Mouse (Mus musculus) MEL-GATA-1-ER (cell line): ENCODE data around the gene Adgrg6.

Source experiments
- DNase-seq: peaks from one replicate; pipeline ENCODE4 v3.0.0-alpha.2; 2012; ENCODE audit warnings: low read depth; ENCODE audit errors: extremely low read depth

The Adgrg6 gene

GRCm38 (mm10) chr10:14491838-14492237, 53.6 kb downstream of the Adgrg6 start:
- DNase-seq: no peak

DNA sequence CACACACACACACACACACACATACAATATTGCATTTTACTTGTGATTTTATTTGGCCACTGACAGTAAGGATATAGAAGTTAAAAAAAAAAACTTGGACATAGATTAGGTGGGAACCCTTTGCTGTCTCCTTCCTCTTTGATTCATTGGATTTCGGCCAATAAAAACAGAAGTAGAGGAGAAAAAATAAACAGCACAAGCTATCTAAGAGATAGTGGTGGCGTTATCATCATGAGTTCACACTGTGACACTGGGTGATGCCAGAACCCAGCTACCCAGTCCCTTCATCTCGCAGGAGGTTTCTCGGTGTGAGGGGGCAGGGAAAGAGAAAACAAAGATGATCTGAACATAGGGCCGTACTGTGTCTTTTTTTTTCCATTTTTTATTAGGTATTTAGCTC, 62.2 kb downstream of the Adgrg6 start:
- peak; percentile 10 for DNase-seq

DNA sequence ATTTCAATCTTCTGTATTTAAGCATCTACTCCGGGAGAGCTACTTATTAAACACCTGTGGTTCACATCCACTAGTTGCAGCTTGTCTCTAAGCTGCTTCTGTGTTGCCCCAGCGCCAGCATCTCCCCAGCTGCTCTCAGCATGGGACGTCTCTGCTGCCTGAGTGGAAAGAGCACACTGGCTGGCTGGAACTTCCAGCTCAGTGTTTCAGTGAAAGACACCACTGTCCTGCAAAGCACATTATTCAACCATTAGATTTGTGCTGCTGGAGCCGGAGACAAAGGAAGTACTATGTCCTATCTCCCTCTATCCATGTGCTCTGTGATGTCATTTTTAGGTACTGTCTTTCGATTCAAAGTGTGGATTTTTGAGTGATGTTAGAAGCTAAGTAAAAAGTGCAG, 63.0 kb downstream of the Adgrg6 start:
- no peak for DNase-seq

- DNase-seq: no peak
Measured at GRCm38 (mm10) chr10:14480928-14481327, 64.5 kb downstream of the Adgrg6 start.

DNA sequence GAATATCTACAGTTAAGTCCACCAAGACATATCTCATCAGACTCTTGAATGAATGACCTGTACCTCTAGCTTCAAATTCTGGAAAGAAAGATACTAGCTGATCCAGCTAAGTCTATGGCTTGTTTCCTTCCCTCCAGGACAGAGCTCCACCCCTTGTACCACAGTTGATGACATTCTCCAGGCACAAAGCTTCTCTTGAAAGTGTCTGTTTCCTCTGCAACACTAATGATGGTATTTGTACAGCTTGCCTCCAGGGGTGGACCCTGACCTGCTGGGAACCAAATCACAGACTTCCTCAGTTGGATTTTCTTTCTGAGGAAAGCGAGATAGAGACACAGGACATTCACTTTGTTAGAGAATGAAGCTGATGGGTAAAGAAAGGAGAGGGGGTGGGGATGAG, 69.1 kb downstream of the Adgrg6 start:
- no peak for DNase-seq

DNA sequence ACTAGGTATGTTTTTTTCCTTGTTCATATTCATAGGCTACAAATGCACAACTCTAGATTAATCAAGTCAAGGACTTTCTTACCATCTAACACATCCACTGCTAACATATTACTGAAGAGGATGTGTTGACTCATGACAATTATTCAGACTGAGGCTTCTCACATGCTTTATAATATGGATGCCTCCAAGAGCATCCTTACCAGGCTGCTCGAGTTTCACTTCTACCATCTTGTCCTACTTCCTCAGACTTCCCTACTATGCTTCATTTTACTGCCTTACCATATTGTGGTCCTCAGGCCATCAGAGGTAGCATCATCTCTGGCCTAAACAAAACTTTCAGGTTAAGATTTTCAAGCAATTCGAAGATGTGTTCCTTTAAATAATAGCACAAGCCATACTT, 69.8 kb downstream of the Adgrg6 start:
- DNase-seq: no peak

GRCm38 (mm10) chr10:14474541-14475305, 70.7 kb downstream of the Adgrg6 start:
- DNase-seq: no peak

DNA sequence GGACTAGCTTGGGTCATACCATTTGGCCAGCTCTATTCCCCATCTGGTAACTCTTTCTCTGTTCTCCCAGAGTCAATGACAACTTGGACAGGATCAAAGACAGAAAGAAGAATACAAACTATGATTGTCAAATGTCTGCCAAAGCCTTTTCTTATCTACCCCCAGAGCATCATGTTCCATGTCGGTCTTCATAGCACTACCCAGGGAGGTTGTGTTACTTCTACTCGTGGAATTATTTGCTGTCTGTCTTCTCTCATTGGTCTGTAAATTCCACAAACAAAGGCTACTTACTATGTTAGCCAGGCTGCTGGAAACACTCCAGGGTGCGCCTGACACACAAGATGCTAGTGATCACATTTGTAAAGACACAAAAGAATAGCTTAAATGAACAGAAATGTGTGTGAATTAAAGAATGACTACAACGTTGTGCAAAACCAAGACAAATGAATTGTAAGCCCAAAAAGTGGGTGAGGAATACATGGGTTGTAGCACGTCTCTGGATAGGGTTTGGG, 74.4 kb downstream of the Adgrg6 start:
- no peak for DNase-seq

DNA sequence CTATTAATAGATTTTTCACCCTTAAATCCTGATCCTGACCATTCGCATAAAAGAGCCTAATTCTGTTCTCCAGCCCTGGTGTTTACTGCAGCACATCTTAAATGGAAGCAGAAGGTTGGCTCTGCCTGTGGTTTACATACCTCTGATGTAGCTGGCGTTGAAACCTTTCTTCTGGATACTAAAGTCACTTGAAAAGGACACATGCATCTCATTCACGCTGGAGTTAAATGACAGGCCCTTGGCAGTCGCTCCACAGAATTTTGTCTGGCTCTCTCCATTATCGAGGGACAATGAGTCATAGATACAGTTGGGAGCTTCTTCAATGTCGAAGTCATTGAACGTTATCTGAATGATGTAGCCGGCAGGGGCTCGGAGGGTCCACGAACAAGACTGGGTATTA, 76.8 kb downstream of the Adgrg6 start:
- DNase-seq: no peak

DNA sequence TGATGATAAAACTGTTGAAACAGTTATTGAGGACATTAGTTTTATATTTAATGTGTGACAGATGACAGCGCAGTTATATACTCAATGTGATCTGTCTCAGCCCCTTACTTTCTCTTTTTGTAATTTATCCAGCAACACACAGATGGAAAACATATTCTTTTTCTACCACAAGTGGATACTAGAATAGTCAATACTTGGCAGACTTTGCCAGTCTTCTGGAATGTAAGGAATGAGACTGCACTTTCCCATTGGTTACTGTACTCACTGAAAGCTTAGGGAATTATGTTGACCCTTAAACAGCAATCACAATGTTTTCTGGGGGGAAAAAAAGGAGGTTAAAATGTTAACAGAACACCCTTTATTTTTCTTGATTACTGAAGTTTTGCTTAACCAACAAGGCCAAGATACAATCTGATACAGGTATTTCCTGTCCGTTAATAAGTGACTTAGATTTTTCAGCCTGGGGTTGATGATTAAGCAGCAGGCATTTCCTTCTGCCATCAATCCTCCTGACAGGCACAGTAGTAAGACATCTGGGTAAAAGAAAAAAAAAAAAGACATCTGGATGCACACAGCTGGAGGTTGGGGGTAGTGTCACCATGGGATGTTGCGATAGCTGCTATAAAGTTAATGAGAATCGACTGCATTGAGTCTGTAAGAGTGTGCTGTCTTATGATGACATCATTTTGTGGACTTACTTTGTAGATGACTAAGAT, 81.5 kb downstream of the Adgrg6 start:
- DNase-seq: no peak

GRCm38 (mm10) chr10:14460933-14461514, 84.4 kb downstream of the Adgrg6 start:
- DNase-seq: no peak

DNA sequence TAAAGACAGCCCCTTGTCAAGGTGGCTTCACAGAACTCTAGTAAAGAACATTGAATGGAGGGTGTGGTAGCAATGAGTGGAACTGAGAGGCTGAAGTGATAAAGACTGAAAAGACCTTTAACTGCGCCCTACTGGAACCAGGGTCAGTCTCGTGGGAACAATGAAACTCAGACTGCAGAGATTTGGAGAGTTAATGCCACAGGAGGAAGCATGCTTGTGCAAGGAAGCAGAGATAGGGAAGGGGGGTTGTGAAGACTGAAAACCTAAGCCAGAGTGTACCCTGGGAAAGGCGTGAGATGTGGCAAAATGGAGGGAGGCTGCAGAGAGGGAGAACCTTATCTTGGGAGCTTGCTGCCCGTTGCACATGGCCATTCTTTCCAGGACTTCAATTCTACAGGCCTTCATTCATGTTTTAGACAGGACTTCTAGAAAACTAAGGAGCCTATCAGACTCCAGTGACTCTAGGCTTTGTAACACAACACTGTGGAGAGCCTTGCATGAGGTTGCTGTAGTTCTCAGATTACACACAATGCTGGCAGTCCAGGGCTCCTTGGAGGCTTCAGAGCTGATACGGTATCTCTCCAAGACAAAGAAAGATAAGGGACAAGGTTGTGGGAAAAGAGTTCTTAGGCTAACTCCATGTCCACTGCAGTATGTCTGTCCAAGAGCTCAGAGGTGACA, 85.1 kb downstream of the Adgrg6 start:
- no peak for DNase-seq

- DNase-seq: no peak
Measured at GRCm38 (mm10) chr10:14459819-14460218, 85.6 kb downstream of the Adgrg6 start.

DNA sequence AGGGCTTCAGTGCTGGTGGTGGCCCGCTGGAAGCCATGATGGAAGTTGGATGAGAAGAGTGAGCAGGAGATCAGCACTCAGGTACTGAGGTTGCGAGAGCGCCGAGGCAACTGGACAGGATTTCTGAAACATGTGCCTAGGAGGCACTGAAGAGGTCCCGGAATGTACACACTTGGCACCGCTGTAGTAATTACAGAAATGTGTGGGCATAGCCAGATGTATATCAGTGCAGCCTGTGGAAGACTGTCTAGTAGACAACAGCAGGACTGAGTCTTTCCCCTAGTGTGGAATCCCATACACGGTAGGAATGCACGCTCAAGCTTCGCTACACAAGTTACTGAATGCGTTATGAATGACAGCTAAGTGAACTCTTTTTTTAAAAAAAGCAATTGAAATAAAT, 86.1 kb downstream of the Adgrg6 start:
- DNase-seq: no peak

DNA sequence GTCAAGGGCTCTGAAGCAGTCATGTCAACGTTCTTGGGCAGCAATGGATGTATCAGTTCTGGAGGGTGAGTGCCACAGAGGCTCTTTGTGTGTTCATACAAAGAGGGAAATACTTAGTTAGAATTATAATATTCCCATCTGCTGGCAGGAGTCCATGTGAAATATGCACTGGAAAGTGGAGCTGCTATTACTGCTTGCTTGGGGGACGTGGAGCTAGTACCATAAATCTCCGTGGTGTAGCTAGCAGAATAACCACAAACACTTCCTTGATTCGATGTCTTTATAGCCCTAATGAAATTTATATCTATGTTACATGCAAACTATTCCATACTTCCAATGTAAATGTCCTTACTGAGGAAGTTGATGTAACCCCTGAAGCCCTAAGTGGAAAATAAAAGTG, 91.0 kb downstream of the Adgrg6 start:
- no peak for DNase-seq

DNA sequence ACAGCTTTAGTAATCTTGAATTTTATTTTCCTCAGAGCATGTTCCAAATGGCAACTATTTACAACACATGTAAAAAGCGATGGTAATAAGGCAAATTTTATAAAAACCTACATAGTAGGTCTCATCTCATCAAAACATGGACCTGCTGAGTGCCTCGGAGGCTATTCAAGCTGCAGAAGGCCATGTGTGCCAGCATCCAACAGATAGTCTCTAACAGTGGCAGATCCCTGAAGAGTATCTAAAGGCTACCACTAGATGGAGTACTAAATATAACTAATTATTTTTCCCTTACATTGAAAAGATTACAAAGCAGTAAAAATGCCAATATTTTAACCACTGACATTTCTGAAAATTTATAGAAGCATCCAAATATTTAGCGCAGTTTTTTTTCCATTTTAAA, 93.6 kb downstream of the Adgrg6 start:
- peak; percentile 22 for DNase-seq

- no peak for DNase-seq
Measured at GRCm38 (mm10) chr10:14450073-14450472, 95.4 kb downstream of the Adgrg6 start.

DNA sequence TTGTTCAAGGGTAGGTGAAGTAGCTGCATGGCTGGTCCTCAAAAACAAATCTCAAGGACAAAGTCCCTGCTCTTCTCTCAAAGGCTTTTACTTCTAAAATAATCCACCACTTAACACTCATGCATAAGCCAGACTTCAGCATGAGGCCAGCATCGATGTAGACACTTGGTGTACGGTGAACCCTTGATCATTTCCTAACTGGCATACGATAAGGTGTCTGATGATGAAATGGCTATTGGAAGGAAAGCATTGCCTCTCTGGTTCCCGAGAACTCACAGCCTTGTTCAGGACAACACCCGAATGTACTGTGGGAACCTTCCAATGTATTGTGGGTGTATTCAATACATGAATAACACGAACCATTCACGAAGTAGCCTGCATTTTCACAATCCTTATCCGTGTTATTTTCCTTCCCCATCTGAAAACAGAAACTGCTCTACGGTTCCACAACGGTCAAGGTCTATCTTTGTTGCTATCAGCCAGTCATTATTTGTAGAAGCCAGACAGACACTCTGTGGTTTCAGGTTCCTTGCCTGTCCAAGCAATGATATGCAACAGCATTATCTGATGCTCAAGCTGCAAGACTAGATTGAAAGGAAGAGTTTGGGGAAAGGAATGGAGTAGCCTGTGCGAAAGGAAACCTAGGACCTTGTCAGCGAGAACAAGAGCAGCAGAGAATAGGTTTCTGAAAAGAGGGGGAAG, 99.7 kb downstream of the Adgrg6 start:
- peak; percentile 34 for DNase-seq

GRCm38 (mm10) chr10:14440860-14441579, 104.4 kb downstream of the Adgrg6 start:
- DNase-seq: no peak

- peak; percentile 22 for DNase-seq
Measured at GRCm38 (mm10) chr10:14404070-14404469, 141.4 kb downstream of the Adgrg6 start.

GRCm38 (mm10) chr10:14401744-14402143, 143.7 kb downstream of the Adgrg6 start:
- DNase-seq: no peak
